ENCODE assay signal across 15 mouse cellular contexts in genomic region chr15:20403596-20403995, GRCm38 (mm10). TPM values are rescaled to one million over a fixed set of nuclear protein-coding genes. Genes with fewer than 3 reads are reported as not detected.
DNase-seq lines count a peak whose midpoint lies in the region; ATAC-seq and TF ChIP-seq lines count a peak whose summit lies in the region.
"Had no signal": no experiment of that assay in that cellular context is flagged by ENCODE, and none has a peak within 500 bp of the region (broad histone marks: within the 10 kb centered on the region; RNA-seq: fewer than 3 reads in every experiment).

No protein-coding gene starts in this region.

- no peak overlapping the region for H3K27ac ChIP-seq in forebrain, postnatal 0 days (ENCODE audit: low read depth, low read length)
- H3K27ac ChIP-seq in forebrain, embryonic 16.5 days (ENCODE audit: low read length), result no peak overlapping the region
- no peak overlapping the region for H3K27ac ChIP-seq in MEL (ENCODE audit: control insufficient read depth, low read depth, low read length)
- H3K27ac ChIP-seq: limb, embryonic 12.5 days had no signal

- no peak overlapping the region for H3K4me3 ChIP-seq in forebrain, postnatal 0 days (ENCODE audit: low read depth, low read length)
- H3K4me3 ChIP-seq in forebrain, embryonic 16.5 days (replicated peaks; ENCODE audit: low read length), result no peak overlapping the region
- no peak overlapping the region for H3K4me3 ChIP-seq in MEL (ENCODE audit: control insufficient read depth in 1 of 2, insufficient read depth in 1 of 2, low read depth in 2 of 2, low read length in 2 of 2)
- H3K4me3 ChIP-seq: limb, embryonic 12.5 days had no signal

- H3K4me1 ChIP-seq in forebrain, postnatal 0 days (ENCODE audit: insufficient read depth), result no peaks in the 10 kb centered on the region
- no peaks in the 10 kb centered on the region for H3K4me1 ChIP-seq in forebrain, embryonic 16.5 days (replicated peaks; ENCODE audit: control insufficient read depth, insufficient read depth, low read length)
- H3K4me1 ChIP-seq in MEL (ENCODE audit: control insufficient read depth in 1 of 2, insufficient read depth in 2 of 2, low read length in 2 of 2), result no peaks in the 10 kb centered on the region
- H3K4me1 ChIP-seq: limb, embryonic 12.5 days had no signal

- WGBS in forebrain, postnatal 0 days, result 46% methylated on average over 3 of the region's 3 CpGs
- 52% methylated on average over 3 of the region's 3 CpGs for WGBS in forebrain, embryonic 16.5 days

- TF ChIP-seq CTCF in forebrain, postnatal 0 days (IDR thresholded peaks at IDR 0.05; ENCODE audit: low read depth), result peak; percentile 51
- peak in 1 of 3 experiments; percentile 59; a peak in 2 of 6 replicates for TF ChIP-seq CTCF in MEL (IDR thresholded peaks at IDR 0.05 in 2 of 3, conservative IDR thresholded peaks at IDR 0.05 in 1 of 3; ENCODE audit: control insufficient read depth in 1 of 3, insufficient read depth in 1 of 3, low read depth in 2 of 3, low read length in 3 of 3, poor library complexity in 1 of 3, severe bottlenecking in 1 of 3)

- H3K36me3 ChIP-seq in forebrain, postnatal 0 days (ENCODE audit: insufficient read depth), result no peaks in the 10 kb centered on the region
- no peaks in the 10 kb centered on the region for H3K36me3 ChIP-seq in forebrain, embryonic 16.5 days (ENCODE audit: control insufficient read depth, insufficient read depth)
- H3K36me3 ChIP-seq in MEL (ENCODE audit: control insufficient read depth in 1 of 2, insufficient read depth in 2 of 2, low read length in 2 of 2), result no peaks in the 10 kb centered on the region
- H3K36me3 ChIP-seq: limb, embryonic 12.5 days had no signal

- no peaks in the 10 kb centered on the region for H3K9me3 ChIP-seq in forebrain, postnatal 0 days (ENCODE audit: low read length)
- no peaks in the 10 kb centered on the region for H3K9me3 ChIP-seq in forebrain, embryonic 16.5 days (ENCODE audit: control insufficient read depth, low read length)
- no peaks in the 10 kb centered on the region for H3K9me3 ChIP-seq in MEL (replicated peaks; ENCODE audit: insufficient read depth, low read length)
- H3K9me3 ChIP-seq: limb, embryonic 12.5 days had no signal

- no peak for ATAC-seq in forebrain, postnatal 0 days
- no peak for ATAC-seq in forebrain, embryonic 16.5 days
- no peak for ATAC-seq in erythroid progenitor cell, adult 5-6 weeks (replicated peaks; ENCODE audit: low FRiP score, poor library complexity, severe bottlenecking)

- TF ChIP-seq RAD21 in MEL (IDR thresholded peaks at IDR 0.05; ENCODE audit: low read depth, low read length), result peak; percentile 61

- no peak for TF ChIP-seq EP300 in MEL (IDR thresholded peaks at IDR 0.05; ENCODE audit: low read depth in 1 of 2, low read length in 2 of 2)

- no peaks in the 10 kb centered on the region for H3K27me3 ChIP-seq in forebrain, postnatal 0 days (ENCODE audit: insufficient read depth, low read length)
- no peaks in the 10 kb centered on the region for H3K27me3 ChIP-seq in forebrain, embryonic 16.5 days (replicated peaks; ENCODE audit: control insufficient read depth, insufficient read depth, low read length)
- no peaks in the 10 kb centered on the region for H3K27me3 ChIP-seq in MEL (ENCODE audit: control insufficient read depth in 1 of 2, insufficient read depth in 2 of 2, low read length in 2 of 2)
- H3K27me3 ChIP-seq: limb, embryonic 12.5 days had no signal

- H3K9ac ChIP-seq in forebrain, postnatal 0 days, result no peak overlapping the region
- H3K9ac ChIP-seq in forebrain, embryonic 16.5 days (replicated peaks; ENCODE audit: low read depth, low read length), result no peak overlapping the region
- H3K9ac ChIP-seq in MEL (ENCODE audit: control insufficient read depth, low read depth, low read length, poor library complexity, severe bottlenecking), result no peak overlapping the region
- H3K9ac ChIP-seq: limb, embryonic 12.5 days had no signal

- no peak overlapping the region for H3K4me2 ChIP-seq in forebrain, postnatal 0 days (ENCODE audit: low read depth)
- H3K4me2 ChIP-seq in forebrain, embryonic 16.5 days (ENCODE audit: low read length), result no peak overlapping the region
- H3K4me2 ChIP-seq: limb, embryonic 12.5 days had no signal

- no peaks in the 10 kb centered on the region for H3K79me2 ChIP-seq in MEL (ENCODE audit: control insufficient read depth, insufficient read depth, low read length, poor library complexity)

- intact Hi-C loops in left cerebral cortex, postnatal 14 days (cut with DNase I), result loop anchor here (10.0 kb wide), 1 partner anchor 269 kb away; no protein-coding TSS in a partner anchor
- intact Hi-C loops in left cerebral cortex, postnatal 25 days (cut with DNase I), result loop anchor here (5.0 to 10.0 kb wide), 2 partner anchors 266 to 929 kb away; no protein-coding TSS in a partner anchor

- TF ChIP-seq POLR2A in MEL (IDR thresholded peaks at IDR 0.05; ENCODE audit: control insufficient read depth in 1 of 2, insufficient read depth in 1 of 2, low read depth in 1 of 2, low read length in 2 of 2, poor library complexity in 1 of 2), result no peak

- peak; percentile 19 for DNase-seq in forebrain, postnatal 0 days
- peak; percentile 6 to 12 for DNase-seq in left cerebral cortex, postnatal 14 days (ENCODE audit: low spot score in 2 of 2)
- DNase-seq in left cerebral cortex, postnatal 25 days (ENCODE audit: low spot score in 2 of 2), result no peak
- DNase-seq in MEL (ENCODE audit: low read depth, low spot score), result peak; percentile 45
- DNase-seq in induced T-regulatory cell, adult 2 months (ENCODE audit: low read depth), result peak; percentile 0
- DNase-seq in testis, postnatal 14 days (ENCODE audit: low spot score), result no peak
- DNase-seq: adrenal gland, adult 2 months; cerebellum, adult 11-12 months; kidney, postnatal 4 days; lung, postnatal 36 days; spleen, adult 18-20 months had no signal

TF ChIP-seq in MEL, 35 proteins besides CTCF, POLR2A, EP300 and RAD21:
- TF ChIP-seq SMC3 (IDR thresholded peaks at IDR 0.05; ENCODE audit: low read depth, low read length), result peak; percentile 82
- TF ChIP-seq ZMIZ1 (IDR thresholded peaks at IDR 0.05; ENCODE audit: low read depth, low read length), result no peak
- TF ChIP-seq ZNF384 (IDR thresholded peaks at IDR 0.05; ENCODE audit: low read depth, low read length), result peak; percentile 81
- peak; percentile 68 for TF ChIP-seq ZC3H11A (IDR thresholded peaks at IDR 0.05; ENCODE audit: low read depth, low read length)
- TF ChIP-seq POLR2AphosphoS2 (IDR thresholded peaks at IDR 0.05; ENCODE audit: low read length), result no peak
- no peak for TF ChIP-seq JUND (IDR thresholded peaks at IDR 0.05; ENCODE audit: low read depth, low read length)

RNA-seq across cellular contexts. Expression of gene Cdh12, which starts 45.5 kb away (rescaled TPM):
- 13.8 and 14.3 TPM in 2 replicates for total RNA-seq in forebrain, postnatal 0 days (2014; rRNA removed)
- 5.0 and 9.0 TPM in 2 replicates for polyA plus RNA-seq in forebrain, postnatal 0 days (2015; fragmentation: Nextera tagmentation; extraction: Ambion mirVana)
- polyA plus RNA-seq in forebrain, embryonic 16.5 days (2015; fragmentation: Nextera tagmentation; extraction: Ambion mirVana), result 5.7 and 8.0 TPM in 2 replicates
- 10 to 100 TPM; 44.6 to 50.6 TPM for total RNA-seq in left cerebral cortex, postnatal 14 days (2021)
- 10 to 100 TPM; 41.7 to 50.3 TPM for total RNA-seq in left cerebral cortex, postnatal 25 days (2021)
- total RNA-seq in MEL (2012; rRNA removed), result not detected in 2 replicates
- not detected for polyA plus RNA-seq in MEL (2012; ENCODE audit: insufficient read depth in 1 of 2, insufficient read length in 2 of 2, low read depth in 1 of 2, low replicate concordance in 2 of 2, missing spikeins in 1 of 2)
- not detected in 2 replicates for total RNA-seq in erythroid progenitor cell, adult 5-6 weeks (2015; ENCODE audit: low replicate concordance)
- total RNA-seq in erythroid progenitor cell, adult 5-6 weeks (2017; ENCODE audit: low replicate concordance), result not detected in 2 replicates
- total RNA-seq: monocyte, adult 5-6 weeks had no signal
- polyA plus RNA-seq: adrenal gland, adult 2 months had no signal

Comparison
In these comparisons a context has a peak if more than half of its experiments do, and no peak if none do; other contexts are left out.
1. DNase-seq: peak in forebrain, postnatal 0 days (single experiment), left cerebral cortex, postnatal 14 days (2 of 2), MEL (single experiment) and induced T-regulatory cell, adult 2 months (single experiment); none in left cerebral cortex, postnatal 25 days (0 of 2) and testis, postnatal 14 days (single experiment).
2. RNA of gene Cdh12, which starts 45.5 kb away (total RNA-seq): 44.6 to 50.6 TPM in left cerebral cortex, postnatal 14 days, 41.7 to 50.3 TPM in left cerebral cortex, postnatal 25 days and 13.8 to 14.3 TPM in forebrain, postnatal 0 days; not detected in MEL and not detected in erythroid progenitor cell, adult 5-6 weeks; every median in the first group is over 10 times any median in the second.